Mouse (Mus musculus) heart, postnatal 0 days (tissue): ENCODE data around the gene Med25.

Source experiments
- CTCF ChIP-seq: IDR thresholded peaks from 2 replicates; pipeline ENCODE4 v1.5.1; 2016; ENCODE audit warnings: antibody characterized with exemption, control low read depth, low read depth
- EP300 ChIP-seq: IDR thresholded peaks from 2 replicates; pipeline ENCODE4 v1.6.1; 2016; ENCODE audit warnings: antibody characterized with exemption, low read depth

DNA sequence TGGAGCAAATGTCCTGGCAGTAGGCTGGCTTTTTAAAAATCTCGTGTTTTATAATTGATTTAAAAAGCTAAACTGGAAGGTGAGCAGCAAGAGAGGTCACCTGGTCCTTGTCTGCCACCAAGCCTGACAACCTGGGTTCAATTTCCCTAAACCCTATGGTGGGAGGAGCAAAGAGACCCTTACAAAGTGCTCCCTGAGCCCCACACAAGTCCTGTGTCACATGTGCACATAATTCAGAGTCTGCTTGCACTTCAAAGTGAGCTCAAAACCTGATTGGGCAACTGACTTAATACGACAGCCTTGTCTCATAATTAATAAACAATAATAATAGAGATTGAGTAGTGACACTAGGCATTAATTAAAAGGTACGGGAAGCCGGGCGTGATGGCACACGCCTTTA lies 21.9 kb downstream of the Med25 start:
- no peak for TF ChIP-seq EP300
- no peak for TF ChIP-seq CTCF
